Mouse (Mus musculus) adrenal gland (tissue): ENCODE data around the gene Gata2.

Source experiments
- intact Hi-C: fragments of 180-260 bp; cut with DNase I; formaldehyde crosslinking; loops from one replicate; pipeline ENCODE4 v1.15.1; 2025

Gata2 gene

GRCm38 (mm10) chr6:88194053-88194977 is 624 bp downstream of the Gata2 start:
- intact Hi-C loops: loop anchor here (5.0 kb wide), 2 partner anchors 123 to 308 kb away; no protein-coding TSS in a partner anchor

DNA sequence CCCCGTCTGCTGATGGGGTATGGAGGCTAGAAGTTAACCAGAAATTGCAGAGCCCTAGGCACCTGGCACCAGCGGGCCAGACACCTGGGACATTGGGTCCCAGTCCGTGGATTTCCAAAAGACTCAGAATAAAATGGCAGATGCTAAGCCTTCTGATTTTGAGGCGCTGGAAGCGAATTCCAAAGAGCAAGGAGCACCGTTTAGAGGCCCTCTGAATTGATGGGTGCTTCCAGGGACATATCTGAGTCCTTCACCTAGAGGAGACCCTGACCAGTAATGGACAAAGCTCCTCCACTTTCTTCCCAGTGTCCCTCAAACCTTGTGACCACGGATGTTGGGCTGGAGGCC is 1.3 kb downstream of the Gata2 start:
- intact Hi-C loops: loop anchor here (5.0 kb wide), 2 partner anchors 122 to 307 kb away; no protein-coding TSS in a partner anchor

GRCm38 (mm10) chr6:88196054-88196732 is 2.5 kb downstream of the Gata2 start:
- intact Hi-C loops: no loop called here

- intact Hi-C loops: no loop called here
Observed at GRCm38 (mm10) chr6:88196733-88197312, 3.1 kb downstream of the Gata2 start.

GRCm38 (mm10) chr6:88197313-88198069 is 3.8 kb downstream of the Gata2 start:
- intact Hi-C loops: no loop called here

GRCm38 (mm10) chr6:88198070-88198940 is 4.6 kb downstream of the Gata2 start:
- intact Hi-C loops: no loop called here

DNA sequence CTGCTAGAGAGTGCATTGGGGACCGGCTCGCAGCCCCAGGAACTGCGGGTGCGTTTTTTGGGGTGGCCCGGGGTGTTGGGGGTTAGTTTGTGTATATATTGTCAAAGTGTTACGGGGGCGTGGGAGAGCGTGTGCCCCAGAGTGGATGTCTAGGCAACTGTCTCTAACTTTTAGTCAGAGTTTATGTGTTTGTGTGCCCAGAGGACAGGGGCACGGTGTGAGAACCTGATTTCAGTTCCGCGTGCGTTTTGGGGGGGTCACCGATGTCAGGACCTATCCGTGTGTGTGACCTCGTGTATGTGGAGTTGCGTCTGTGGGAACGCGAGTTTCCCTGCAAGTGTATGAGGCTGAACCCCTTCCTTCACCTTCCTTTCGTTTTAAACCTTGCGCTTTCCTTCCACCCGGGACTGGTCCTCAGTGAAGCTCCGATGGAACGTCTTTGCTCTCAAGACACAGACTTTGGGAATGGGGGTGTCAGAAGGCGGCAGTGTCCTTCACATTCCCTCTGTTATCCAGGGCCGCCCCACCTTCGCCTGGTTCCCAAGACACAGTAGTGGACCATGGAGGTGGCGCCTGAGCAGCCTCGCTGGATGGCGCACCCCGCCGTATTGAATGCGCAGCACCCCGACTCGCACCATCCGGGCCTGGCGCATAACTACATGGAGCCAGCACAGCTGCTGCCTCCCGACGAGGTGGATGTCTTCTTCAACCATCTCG is 5.5 kb downstream of the Gata2 start:
- intact Hi-C loops: no loop called here

DNA sequence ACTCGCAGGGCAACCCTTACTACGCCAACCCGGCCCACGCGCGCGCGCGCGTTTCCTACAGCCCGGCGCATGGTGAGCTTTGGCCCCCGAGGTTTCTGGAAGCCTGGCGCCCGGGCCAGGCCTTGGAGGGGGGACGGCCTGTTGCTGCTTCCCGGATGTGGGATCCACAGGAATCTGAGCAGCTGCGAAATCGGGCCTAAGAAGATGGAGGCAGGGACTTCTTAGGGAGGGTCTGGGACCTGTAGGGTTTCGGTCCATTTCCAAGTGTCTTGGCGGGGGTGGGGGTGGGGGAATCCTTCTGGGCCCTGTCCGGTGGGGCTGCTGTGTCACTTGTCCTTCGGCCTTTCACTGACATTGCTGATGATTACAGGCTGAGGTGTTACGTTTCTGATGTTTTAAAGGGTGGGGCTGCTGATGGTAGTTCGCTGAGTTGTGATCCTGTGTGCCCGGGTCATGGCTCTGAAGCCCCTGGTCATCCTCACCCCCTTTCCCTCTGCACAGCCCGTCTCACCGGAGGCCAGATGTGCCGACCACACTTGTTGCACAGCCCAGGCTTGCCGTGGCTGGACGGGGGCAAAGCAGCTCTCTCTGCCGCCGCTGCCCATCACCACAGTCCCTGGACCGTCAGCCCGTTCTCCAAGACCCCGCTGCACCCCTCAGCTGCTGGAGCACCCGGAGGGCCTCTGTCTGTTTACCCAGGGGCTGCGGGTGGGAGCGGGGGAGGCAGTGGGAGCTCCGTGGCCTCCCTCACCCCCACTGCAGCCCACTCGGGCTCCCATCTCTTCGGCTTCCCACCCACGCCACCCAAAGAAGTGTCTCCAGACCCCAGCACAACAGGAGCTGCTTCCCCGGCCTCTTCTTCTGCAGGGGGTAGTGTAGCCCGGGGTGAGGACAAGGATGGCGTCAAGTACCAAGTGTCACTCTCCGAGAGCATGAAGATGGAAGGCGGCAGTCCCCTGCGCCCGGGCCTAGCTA is 6.3 kb downstream of the Gata2 start:
- intact Hi-C loops: no loop called here

DNA sequence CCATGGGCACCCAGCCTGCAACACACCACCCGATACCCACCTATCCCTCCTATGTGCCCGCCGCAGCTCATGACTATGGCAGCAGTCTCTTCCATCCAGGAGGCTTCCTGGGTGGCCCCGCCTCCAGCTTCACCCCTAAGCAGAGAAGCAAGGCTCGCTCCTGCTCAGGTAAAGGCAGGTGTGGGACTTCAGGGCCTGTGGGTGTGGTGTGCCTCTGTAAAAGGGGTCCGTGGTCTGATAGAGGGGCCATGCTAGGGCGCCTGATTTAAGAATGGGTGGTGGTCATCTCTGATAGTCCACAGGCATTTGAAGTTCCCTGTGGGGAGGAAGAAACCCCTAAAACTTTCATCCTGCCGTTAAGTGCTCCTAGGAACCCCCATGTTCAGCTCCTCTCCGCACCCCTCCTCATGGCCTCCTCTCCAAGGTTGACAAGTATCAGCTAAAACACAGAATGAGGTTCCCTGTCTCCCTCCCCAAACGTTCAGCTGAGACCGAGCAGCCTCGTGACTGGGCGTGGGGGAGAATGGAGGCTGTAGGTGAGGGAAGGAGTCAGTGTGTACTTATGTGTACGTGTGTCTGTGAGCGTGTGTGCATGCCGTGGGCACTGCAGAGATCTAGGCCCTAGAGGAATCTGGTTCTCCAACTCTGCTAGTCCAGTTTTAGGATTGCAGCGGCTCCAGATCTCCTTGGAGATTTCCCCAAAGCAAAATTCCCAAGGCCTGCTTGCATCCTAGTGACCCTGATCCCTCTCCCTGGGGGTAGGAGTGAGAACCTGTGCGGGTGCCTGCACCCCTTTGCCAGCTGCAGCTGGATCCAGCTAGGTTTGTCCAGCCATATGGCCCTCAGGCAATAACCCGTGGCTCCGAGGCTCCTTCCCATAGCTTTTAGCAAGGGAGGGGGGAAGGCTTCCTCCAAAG is 7.3 kb downstream of the Gata2 start:
- intact Hi-C loops: no loop called here

- intact Hi-C loops: no loop called here
Observed at GRCm38 (mm10) chr6:88201926-88202700, 8.4 kb downstream of the Gata2 start.

- intact Hi-C loops: no loop called here
Observed at GRCm38 (mm10) chr6:88202921-88203690, 9.4 kb downstream of the Gata2 start.

DNA sequence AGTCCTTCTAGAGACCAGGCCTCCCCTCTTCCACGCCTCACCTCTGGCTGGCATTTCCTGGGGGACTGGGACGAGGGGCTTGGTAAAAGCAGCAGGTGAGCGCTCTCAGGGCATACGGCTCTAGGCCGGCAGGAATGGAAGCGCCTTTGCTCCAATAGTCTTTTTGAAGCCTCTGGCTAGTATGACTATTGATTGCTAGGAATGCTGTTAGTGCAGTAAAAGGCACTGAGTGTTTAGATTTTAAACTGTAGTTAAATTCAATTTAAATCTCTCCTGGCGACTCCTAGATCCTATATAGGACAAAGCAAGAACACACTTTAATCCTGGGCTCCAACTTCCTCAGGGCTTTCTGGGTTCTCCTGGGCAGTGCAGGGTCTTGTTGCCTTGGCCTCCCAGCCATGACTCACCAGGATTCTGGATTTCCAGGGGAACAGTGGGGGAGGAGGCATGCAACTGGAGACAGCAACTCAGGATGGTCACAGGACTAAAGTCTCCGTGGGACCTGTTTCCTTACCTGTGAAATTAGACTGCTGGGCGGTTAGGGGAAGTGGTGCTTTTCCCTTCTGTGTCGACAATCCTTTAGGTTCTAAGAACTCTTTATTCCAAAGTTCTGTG is 10.2 kb downstream of the Gata2 start:
- intact Hi-C loops: no loop called here

DNA sequence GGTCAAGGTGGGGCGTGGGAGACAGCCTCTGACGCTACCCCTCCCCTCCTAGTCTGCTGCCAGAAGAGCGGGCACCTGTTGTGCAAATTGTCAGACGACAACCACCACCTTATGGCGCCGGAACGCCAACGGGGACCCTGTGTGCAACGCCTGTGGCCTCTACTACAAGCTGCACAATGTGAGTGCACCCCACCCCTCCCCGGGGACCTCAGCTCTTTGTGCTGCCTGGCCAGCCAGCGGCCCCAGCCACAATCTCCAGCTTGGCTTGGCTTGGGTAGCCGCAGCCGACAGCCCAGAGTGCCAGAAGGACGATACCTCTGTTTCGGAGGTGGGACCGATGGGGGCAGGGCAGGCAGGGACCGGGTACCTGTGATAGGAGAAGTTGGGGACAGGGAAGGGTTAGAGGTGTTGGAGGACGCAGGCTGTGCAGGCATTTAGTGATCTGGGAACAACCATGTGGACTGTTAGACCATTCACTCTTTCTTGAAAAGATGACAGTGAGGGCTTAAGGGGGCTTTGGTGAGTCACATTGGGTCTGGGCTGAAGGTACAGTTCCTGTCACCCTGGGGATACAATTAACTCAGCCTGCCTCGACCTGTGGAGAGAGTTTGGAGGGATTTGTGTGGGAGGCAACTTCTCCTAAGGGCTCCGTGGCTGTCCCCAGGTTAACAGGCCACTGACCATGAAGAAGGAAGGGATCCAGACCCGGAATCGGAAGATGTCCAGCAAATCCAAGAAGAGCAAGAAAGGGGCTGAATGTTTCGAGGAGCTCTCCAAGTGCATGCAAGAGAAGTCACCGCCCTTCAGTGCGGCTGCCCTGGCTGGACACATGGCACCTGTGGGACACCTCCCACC is 11.1 kb downstream of the Gata2 start:
- intact Hi-C loops: no loop called here

DNA sequence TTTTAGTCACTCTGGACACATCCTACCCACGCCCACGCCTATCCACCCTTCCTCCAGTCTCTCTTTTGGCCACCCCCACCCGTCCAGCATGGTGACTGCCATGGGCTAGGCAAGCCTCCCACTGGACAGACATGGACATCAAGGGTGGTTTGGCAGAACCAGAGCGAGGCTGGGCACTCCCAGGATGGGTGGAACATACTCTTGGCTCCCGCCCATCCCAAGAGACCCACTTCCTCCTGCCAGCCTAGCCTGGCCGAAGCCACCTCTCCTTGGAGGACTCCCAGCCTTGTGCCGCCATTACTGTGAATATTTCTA is 11.7 kb downstream of the Gata2 start:
- intact Hi-C loops: no loop called here

GRCm38 (mm10) chr6:88205937-88206336 is 12.2 kb downstream of the Gata2 start:
- intact Hi-C loops: no loop called here
